Mouse (Mus musculus): ENCODE measurements at regions not wholly inside any gene's neighbourhood (a gene's known extent, or its start where the extent isn't known, plus 50 kb on each side); places are given as distances from the start of the nearest gene placed in this dataset.
A peak's percentile ranks its signal among the peaks of the same experiment; 100 is the strongest.

GRCm38 (mm10) chr13:101305695-101306413 is 462.2 kb downstream of the Pik3r1 start:
- no peak overlapping the region for H3K4me3 ChIP-seq (ENCODE audit: low read length)
- no peaks in the 10 kb centered on the region for H3K9me3 ChIP-seq (ENCODE audit: low read length)
- no peak overlapping the region for H3K4me2 ChIP-seq (replicated peaks; ENCODE audit: low read depth, low read length)
- no peak overlapping the region for H3K9ac ChIP-seq (replicated peaks; ENCODE audit: low read length)
- H3K27ac ChIP-seq (ENCODE audit: low read length), result no peak overlapping the region
- H3K36me3 ChIP-seq (ENCODE audit: insufficient read depth, low read length), result no peaks in the 10 kb centered on the region
- no peaks in the 10 kb centered on the region for H3K27me3 ChIP-seq (ENCODE audit: insufficient read depth, low read length)
- no peak for ATAC-seq (ENCODE audit: low FRiP score, low TSS enrichment)
- 65% methylated on average over 11 of the region's 11 CpGs for WGBS
- peaks cover 3% of the 10 kb centered on the region; the same call in 1 of the 2 replicates for H3K4me1 ChIP-seq (ENCODE audit: insufficient read depth, low read length)

DNA sequence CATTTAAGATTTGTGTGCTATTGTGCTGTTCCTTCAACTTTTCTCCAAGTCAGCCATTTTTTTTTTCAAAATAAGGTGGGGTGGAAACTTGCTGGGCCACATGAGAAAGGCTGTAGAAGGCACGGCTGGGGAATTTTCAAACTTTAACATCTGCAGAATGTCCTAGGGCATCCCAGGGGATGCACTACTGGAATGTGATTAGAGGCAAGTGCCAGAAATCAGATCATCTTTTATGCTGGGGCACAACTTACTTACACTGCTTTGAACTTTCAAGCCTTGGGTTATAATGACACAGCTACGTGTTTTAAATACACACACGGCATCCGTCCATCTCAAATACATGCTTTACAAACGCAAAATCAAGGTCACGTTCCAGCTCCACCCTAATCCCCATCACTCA is 463.0 kb downstream of the Pik3r1 start:
- 50% methylated on average over 6 of the region's 6 CpGs for WGBS
- no peaks in the 10 kb centered on the region for H3K27me3 ChIP-seq (ENCODE audit: insufficient read depth, low read length)
- H3K9ac ChIP-seq (replicated peaks; ENCODE audit: low read length), result no peak overlapping the region

DNA sequence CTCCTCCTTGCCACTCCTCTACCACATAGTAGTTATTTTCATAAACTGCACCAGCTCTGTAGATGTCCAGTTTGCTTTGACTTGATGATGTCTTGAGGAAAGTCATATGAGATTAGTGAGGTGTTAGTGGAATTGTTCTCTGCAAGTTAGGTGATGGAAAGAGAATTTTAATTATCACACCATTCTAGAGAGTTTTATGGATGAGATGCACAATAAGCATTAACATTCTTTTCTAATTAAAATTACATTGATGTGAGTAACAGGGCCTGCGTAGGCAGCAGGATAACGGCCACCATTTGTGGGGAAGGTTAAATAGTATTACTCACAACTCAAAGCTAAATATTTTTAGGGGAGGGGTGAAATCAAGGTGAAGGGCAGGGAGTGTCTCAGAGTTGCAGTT is 466.7 kb downstream of the Pik3r1 start:
- Histone ChIP-seq H3K4me3 (ENCODE audit: low read length) (no peak overlapping the region), H3K4me2 (replicated peaks; ENCODE audit: low read depth, low read length) (no peak overlapping the region), H3K9ac (replicated peaks; ENCODE audit: low read length) (no peak overlapping the region), H3K4me1 (ENCODE audit: insufficient read depth, low read length) (0 out of 2 replicates have a peak, but pooled peaks cover 3% of the 10 kb centered on the region), H3K9me3 (ENCODE audit: low read length) (no peaks in the 10 kb centered on the region), H3K27ac (ENCODE audit: low read length) (no peak overlapping the region), H3K36me3 (ENCODE audit: insufficient read depth, low read length) (no peaks in the 10 kb centered on the region), H3K27me3 (ENCODE audit: insufficient read depth, low read length) (no peaks in the 10 kb centered on the region)
- 71% methylated on average over 2 of the region's 2 CpGs for WGBS
- no peak for ATAC-seq (ENCODE audit: low FRiP score, low TSS enrichment)

More for the DNA sequence above, 463.0 kb downstream of the Pik3r1 start:
- Histone ChIP-seq H3K36me3 (ENCODE audit: insufficient read depth, low read length) (no peaks in the 10 kb centered on the region), H3K4me1 (ENCODE audit: insufficient read depth, low read length) (0 out of 2 replicates have a peak, but pooled peaks cover 3% of the 10 kb centered on the region), H3K9me3 (ENCODE audit: low read length) (no peaks in the 10 kb centered on the region), H3K27ac (ENCODE audit: low read length) (no peak overlapping the region), H3K4me3 (ENCODE audit: low read length) (no peak overlapping the region), H3K4me2 (replicated peaks; ENCODE audit: low read depth, low read length) (no peak overlapping the region)
- no peak for ATAC-seq (ENCODE audit: low FRiP score, low TSS enrichment)

GRCm38 (mm10) chr13:101289407-101289806 is 456.2 kb upstream of the Slc30a5 start:
- ATAC-seq (ENCODE audit: low FRiP score, low TSS enrichment), result no peak
- H3K27ac ChIP-seq (ENCODE audit: low read length), result no peak overlapping the region
- no peak overlapping the region for H3K4me2 ChIP-seq (replicated peaks; ENCODE audit: low read depth, low read length)
- H3K36me3 ChIP-seq (ENCODE audit: insufficient read depth, low read length), result no peaks in the 10 kb centered on the region
- 92% methylated on average over 4 of the region's 4 CpGs for WGBS
- H3K27me3 ChIP-seq (ENCODE audit: insufficient read depth, low read length), result no peaks in the 10 kb centered on the region
- no peaks in the 10 kb centered on the region for H3K9me3 ChIP-seq (ENCODE audit: low read length)
- no peaks in the 10 kb centered on the region for H3K4me1 ChIP-seq (ENCODE audit: insufficient read depth, low read length)
- H3K4me3 ChIP-seq (ENCODE audit: low read length), result no peak overlapping the region
- no peak overlapping the region for H3K9ac ChIP-seq (replicated peaks; ENCODE audit: low read length)

- no peak for ATAC-seq (ENCODE audit: low FRiP score, low TSS enrichment)
- no peak overlapping the region for H3K27ac ChIP-seq (ENCODE audit: low read length)
- H3K27me3 ChIP-seq (ENCODE audit: insufficient read depth, low read length), result no peaks in the 10 kb centered on the region
- H3K9ac ChIP-seq (replicated peaks; ENCODE audit: low read length), result no peak overlapping the region
- WGBS, result 54% methylated on average over 4 of the region's 4 CpGs
- H3K36me3 ChIP-seq (ENCODE audit: insufficient read depth, low read length), result no peaks in the 10 kb centered on the region
- H3K9me3 ChIP-seq (ENCODE audit: low read length), result no peaks in the 10 kb centered on the region
- H3K4me1 ChIP-seq (ENCODE audit: insufficient read depth, low read length), result no peaks in the 10 kb centered on the region
- H3K4me3 ChIP-seq (ENCODE audit: low read length), result no peak overlapping the region
- H3K4me2 ChIP-seq (replicated peaks; ENCODE audit: low read depth, low read length), result no peak overlapping the region
These were observed 453.9 kb upstream of the Slc30a5 start for GRCm38 (mm10) chr13:101287131-101287530.

- no peak overlapping the region for H3K9ac ChIP-seq (replicated peaks; ENCODE audit: low read length)
- ATAC-seq (ENCODE audit: low FRiP score, low TSS enrichment), result no peak
These were observed 453.0 kb upstream of the Slc30a5 start for GRCm38 (mm10) chr13:101286029-101286917.

GRCm38 (mm10) chr13:101278127-101278526 is 444.9 kb upstream of the Slc30a5 start:
- no peaks in the 10 kb centered on the region for H3K4me1 ChIP-seq (ENCODE audit: insufficient read depth, low read length)
- no peak overlapping the region for H3K4me3 ChIP-seq (ENCODE audit: low read length)
- H3K36me3 ChIP-seq (ENCODE audit: insufficient read depth, low read length), result no peaks in the 10 kb centered on the region
- H3K9ac ChIP-seq (replicated peaks; ENCODE audit: low read length), result no peak overlapping the region
- no peaks in the 10 kb centered on the region for H3K9me3 ChIP-seq (ENCODE audit: low read length)
- no peak for ATAC-seq (ENCODE audit: low FRiP score, low TSS enrichment)
- H3K4me2 ChIP-seq (replicated peaks; ENCODE audit: low read depth, low read length), result no peak overlapping the region
- 85% methylated on average over 1 of the region's 1 CpGs for WGBS
- H3K27ac ChIP-seq (ENCODE audit: low read length), result no peak overlapping the region
- H3K27me3 ChIP-seq (ENCODE audit: insufficient read depth, low read length), result no peaks in the 10 kb centered on the region

More at GRCm38 (mm10) chr13:101286029-101286917, 453.0 kb upstream of the Slc30a5 start:
- H3K27me3 ChIP-seq (ENCODE audit: insufficient read depth, low read length), result no peaks in the 10 kb centered on the region
- 84% methylated on average over 15 of the region's 15 CpGs for WGBS
- no peaks in the 10 kb centered on the region for H3K36me3 ChIP-seq (ENCODE audit: insufficient read depth, low read length)
- H3K4me3 ChIP-seq (ENCODE audit: low read length), result no peak overlapping the region
- no peak overlapping the region for H3K27ac ChIP-seq (ENCODE audit: low read length)
- no peaks in the 10 kb centered on the region for H3K4me1 ChIP-seq (ENCODE audit: insufficient read depth, low read length)
- no peak overlapping the region for H3K4me2 ChIP-seq (replicated peaks; ENCODE audit: low read depth, low read length)
- H3K9me3 ChIP-seq (ENCODE audit: low read length), result no peaks in the 10 kb centered on the region

GRCm38 (mm10) chr13:101276766-101277165 is 443.5 kb upstream of the Slc30a5 start:
- WGBS, result 88% methylated on average over 2 of the region's 2 CpGs
- Histone ChIP-seq H3K4me1 (ENCODE audit: insufficient read depth, low read length) (no peaks in the 10 kb centered on the region), H3K4me2 (replicated peaks; ENCODE audit: low read depth, low read length) (no peak overlapping the region), H3K9me3 (ENCODE audit: low read length) (no peaks in the 10 kb centered on the region), H3K9ac (replicated peaks; ENCODE audit: low read length) (no peak overlapping the region), H3K36me3 (ENCODE audit: insufficient read depth, low read length) (no peaks in the 10 kb centered on the region), H3K27ac (ENCODE audit: low read length) (no peak overlapping the region), H3K27me3 (ENCODE audit: insufficient read depth, low read length) (no peaks in the 10 kb centered on the region), H3K4me3 (ENCODE audit: low read length) (no peak overlapping the region)
- ATAC-seq (ENCODE audit: low FRiP score, low TSS enrichment), result no peak

GRCm38 (mm10) chr13:101274470-101275141 is 441.4 kb upstream of the Slc30a5 start:
- no peaks in the 10 kb centered on the region for H3K9me3 ChIP-seq (ENCODE audit: low read length)
- H3K36me3 ChIP-seq (ENCODE audit: insufficient read depth, low read length), result no peaks in the 10 kb centered on the region
- H3K4me3 ChIP-seq (ENCODE audit: low read length), result no peak overlapping the region
- no peak overlapping the region for H3K9ac ChIP-seq (replicated peaks; ENCODE audit: low read length)
- 0 out of 2 replicates have a peak overlapping the region, but pooled peaks have one; percentile 7 for H3K4me2 ChIP-seq (replicated peaks; ENCODE audit: low read depth, low read length)
- no peaks in the 10 kb centered on the region for H3K4me1 ChIP-seq (ENCODE audit: insufficient read depth, low read length)
- ATAC-seq (ENCODE audit: low FRiP score, low TSS enrichment), result peak; percentile 91
- H3K27ac ChIP-seq (ENCODE audit: low read length), result peak overlapping the region; percentile 63; the same call in 1 of the 2 replicates
- WGBS, result 63% methylated on average over 7 of the region's 7 CpGs
- H3K27me3 ChIP-seq (ENCODE audit: insufficient read depth, low read length), result no peaks in the 10 kb centered on the region

Data from kidney, embryonic 16.5 days (tissue).